Mouse (Mus musculus) liver, embryonic 16.5 days (tissue): ENCODE data around the gene Rdh16. TPM values are rescaled to one million over a fixed set of nuclear protein-coding genes. Genes with fewer than 3 reads are reported as not detected.
A peak's percentile ranks its signal among the peaks of the same experiment; 100 is the strongest.
"Not testable (repeated sequence)": the region's sequence is repeated elsewhere in the genome, so short reads cannot be mapped to it uniquely, and the experiment has no call there.

ENCODE experiments used
- ATAC-seq: fragments of 200-750 bp; cut with Nextera tagmentation; 2 replicates; pipeline ENCODE4 v1.8.0; 2017; ENCODE audit warnings: low read depth, mild to moderate bottlenecking, moderate number of reproducible peaks, moderate library complexity
- H3K27ac ChIP-seq: fragments of 300-500 bp; sonication (generic); 2 replicates; pipeline ENCODE4 v1.5.1; 2014; ENCODE audit warnings: mild to moderate bottlenecking, low read length
- H3K27me3 ChIP-seq: fragments of 300-500 bp; sonication (generic); 2 replicates; pipeline ENCODE4 v1.6.1; 2014; ENCODE audit warnings: low read depth, low read length, mixed read lengths; ENCODE audit not compliant: control insufficient read depth, insufficient read depth
- H3K36me3 ChIP-seq: fragments of 300-500 bp; sonication (generic); 2 replicates; pipeline ENCODE4 v1.6.1; 2014; ENCODE audit warnings: mild to moderate bottlenecking; ENCODE audit not compliant: control insufficient read depth, insufficient read depth
- H3K4me1 ChIP-seq: fragments of 300-500 bp; sonication (generic); 2 replicates; pipeline ENCODE4 v1.6.1; 2014; ENCODE audit warnings: low read depth, low read length, mixed read lengths; ENCODE audit not compliant: control insufficient read depth
- H3K4me2 ChIP-seq: fragments of 300-500 bp; sonication (generic); 2 replicates; pipeline ENCODE4 v1.6.1; 2014; ENCODE audit warnings: low read depth, low read length, mixed read lengths
- H3K4me3 ChIP-seq: fragments of 300-500 bp; sonication (generic); 2 replicates; pipeline ENCODE4 v1.5.1; 2014; ENCODE audit warnings: low read depth, mild to moderate bottlenecking, low read length
- H3K9ac ChIP-seq: fragments of 300-500 bp; sonication (generic); 2 replicates; pipeline ENCODE4 v1.6.1; 2014; ENCODE audit warnings: low read depth, low read length
- H3K9me3 ChIP-seq: fragments of 300-500 bp; sonication (generic); replicated peaks from 2 replicates; pipeline ENCODE4 v1.6.1; 2016; ENCODE audit warnings: low read length; ENCODE audit not compliant: control insufficient read depth
- WGBS: fragments of 180-500 bp; shearing (Covaris S2); extraction: QIAGEN DNeasy Blood & Tissue Kit; methylation state at CpG from one replicate; pipeline ENCODE4 v1.1.7; 2014; ENCODE audit not compliant: insufficient replicate concordance; 5-methylcytosine and 5-hydroxymethylcytosine counted together
- polyA plus RNA-seq: library from polyadenylated mRNA; unstranded; fragments of >200 nt; fragmentation: Nextera tagmentation; extraction: Ambion mirVana; gene quantifications from 2 replicates; pipeline ENCODE4 v1.2.1, GENCODE M21; 2015

Gene Rdh16
- polyA plus RNA-seq, 1 experiment from 2014 or later, result 0.04 TPM

DNA sequence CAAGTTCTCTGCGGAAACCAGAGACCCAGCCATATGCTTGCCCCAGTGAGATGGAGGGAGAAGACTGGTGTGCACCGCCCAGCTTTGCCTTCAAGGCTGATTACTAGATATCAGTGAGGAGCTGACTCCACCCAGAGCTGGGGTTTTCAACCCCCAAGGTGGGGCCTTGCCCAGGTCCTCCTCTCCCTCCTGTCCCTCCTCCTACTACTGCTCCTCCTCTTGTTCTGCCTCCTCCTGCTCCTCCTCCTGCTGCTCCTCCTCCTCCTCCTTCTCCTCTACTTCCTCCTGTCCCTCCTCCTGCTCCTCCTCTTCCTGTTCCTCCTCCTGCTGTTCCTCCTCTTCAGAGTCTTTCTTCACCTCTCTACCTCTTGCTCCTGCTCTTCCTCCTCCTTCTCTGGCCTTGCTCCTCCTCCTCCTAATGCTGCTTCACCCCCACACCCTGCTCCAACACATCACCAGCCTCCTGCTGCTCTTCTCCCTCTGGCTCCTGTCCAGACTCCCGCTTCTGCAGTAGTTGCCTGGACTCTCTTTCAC is 78.3 kb downstream of the Rdh16 start:
- no peak overlapping the region for H3K4me3 ChIP-seq
- no peak overlapping the region for H3K4me2 ChIP-seq

DNA sequence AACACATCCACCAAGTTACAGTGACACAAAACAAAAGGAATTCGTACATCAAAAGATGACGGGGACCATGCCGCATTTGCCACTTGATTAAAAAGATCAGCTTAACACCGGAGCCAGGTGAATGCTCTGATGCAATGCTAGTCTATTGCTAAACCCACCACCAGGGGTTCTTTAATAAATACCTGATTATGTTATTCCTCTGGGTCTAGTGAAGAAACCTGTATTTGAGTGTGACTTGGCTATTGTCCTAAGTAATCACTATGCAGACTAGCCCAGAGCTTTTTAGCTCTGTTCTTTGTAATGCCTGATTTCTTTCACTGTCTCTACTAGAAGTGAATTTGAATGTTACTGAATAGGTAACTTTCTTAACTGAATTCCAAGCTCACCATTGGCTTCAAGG is 80.1 kb downstream of the Rdh16 start:
- WGBS, result 70% methylated on average over 4 of the region's 4 CpGs
- no peak overlapping the region for H3K27ac ChIP-seq
- no peak overlapping the region for H3K9ac ChIP-seq
- H3K27me3 ChIP-seq, result no peaks in the 10 kb centered on the region
- H3K9me3 ChIP-seq, result no peaks in the 10 kb centered on the region
- no peak overlapping the region for H3K4me2 ChIP-seq
- peaks cover 12% of the 10 kb centered on the region for H3K4me1 ChIP-seq
- ATAC-seq, result no peak
- no peak overlapping the region for H3K4me3 ChIP-seq
- H3K36me3 ChIP-seq, result no peaks in the 10 kb centered on the region

More for the DNA sequence above, 78.3 kb downstream of the Rdh16 start:
- 45% methylated on average over 3 of the region's 3 CpGs for WGBS
- Histone ChIP-seq H3K9ac (no peak overlapping the region), H3K27me3 (no peaks in the 10 kb centered on the region), H3K27ac (no peak overlapping the region), H3K9me3 (no peaks in the 10 kb centered on the region), H3K4me1 (peaks cover 12% of the 10 kb centered on the region), H3K36me3 (no peaks in the 10 kb centered on the region)
- peak; percentile 53 for ATAC-seq

DNA sequence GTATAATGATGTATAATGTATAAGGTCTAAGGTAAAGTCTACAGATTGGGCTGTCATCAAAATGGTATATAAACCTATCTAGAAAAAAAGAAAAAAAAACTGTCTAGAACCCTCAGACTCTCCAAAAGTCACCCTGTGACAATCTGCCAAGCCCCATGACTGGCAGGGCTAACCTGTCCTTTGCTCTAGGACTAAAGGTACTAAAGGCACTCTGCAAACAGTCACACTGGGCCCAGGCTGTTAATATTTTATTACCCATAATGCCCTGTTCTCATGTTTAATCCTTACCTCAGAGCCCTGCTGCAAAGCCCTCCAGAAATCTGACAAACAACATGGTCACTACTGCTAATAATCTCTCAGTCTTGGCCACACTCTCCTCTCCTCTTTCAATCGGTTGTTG is 85.6 kb downstream of the Rdh16 start:
- Histone ChIP-seq H3K4me2 (no peak overlapping the region), H3K9me3 (no peaks in the 10 kb centered on the region), H3K27ac (no peak overlapping the region), H3K4me3 (no peak overlapping the region), H3K36me3 (no peaks in the 10 kb centered on the region), H3K4me1 (no peaks in the 10 kb centered on the region; the same call in 1 of the 2 replicates), H3K27me3 (no peaks in the 10 kb centered on the region), H3K9ac (no peak overlapping the region)
- 55% methylated on average over 1 of the region's 1 CpGs for WGBS
- peak; percentile 32; the same call in 1 of the 2 replicates for ATAC-seq

DNA sequence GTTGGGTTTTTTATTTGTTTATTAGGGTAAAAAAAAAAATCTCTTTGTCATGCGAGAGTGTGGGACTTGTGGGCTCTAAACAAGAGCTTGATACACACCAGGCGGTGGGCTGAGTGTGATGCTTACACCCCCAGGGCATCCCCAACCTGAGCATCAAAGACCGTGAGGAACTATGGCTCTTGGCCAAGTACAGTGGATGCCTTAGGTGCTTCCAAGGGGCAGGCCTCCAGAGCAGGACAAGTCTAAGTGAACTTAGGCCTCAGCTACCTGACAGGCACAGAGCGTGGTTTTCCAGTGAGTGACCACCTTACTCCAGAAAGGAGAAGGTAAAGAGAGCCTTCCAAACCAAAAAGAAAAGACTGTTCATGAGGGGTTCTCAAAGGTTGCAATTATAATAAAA is 86.0 kb downstream of the Rdh16 start:
- Histone ChIP-seq H3K9ac (no peak overlapping the region), H3K4me2 (no peak overlapping the region), H3K9me3 (no peaks in the 10 kb centered on the region), H3K4me3 (no peak overlapping the region), H3K27ac (no peak overlapping the region), H3K27me3 (no peaks in the 10 kb centered on the region), H3K4me1 (no peaks in the 10 kb centered on the region; the same call in 1 of the 2 replicates), H3K36me3 (no peaks in the 10 kb centered on the region)
- 56% methylated on average over 4 of the region's 4 CpGs for WGBS
- no peak for ATAC-seq

DNA sequence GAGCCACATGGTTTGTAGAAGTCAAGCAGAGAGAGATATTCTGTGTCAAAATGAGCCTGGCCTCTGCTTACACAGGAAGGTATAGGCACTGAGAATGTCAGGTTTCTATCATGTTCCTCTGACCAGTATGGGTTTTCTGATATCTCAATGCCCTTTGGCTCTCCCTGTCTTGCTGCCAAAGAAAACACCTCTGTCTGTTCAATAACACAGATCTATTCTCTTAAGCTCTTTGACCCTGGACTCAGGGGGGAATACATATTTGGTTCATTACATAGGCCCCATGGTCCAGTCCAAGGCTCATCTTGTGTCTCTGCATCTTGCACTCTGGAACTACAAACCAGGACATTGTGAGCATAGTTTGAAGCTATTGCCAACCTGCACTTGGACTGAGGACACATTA is 87.7 kb downstream of the Rdh16 start, which contains the start of gene Rdh7:
Rdh7 (minus strand) TSS at position 213 of the 400 bp plus-strand sequence.
- H3K36me3 ChIP-seq, result no peaks in the 10 kb centered on the region
- no peak within 1 kb of the TSS for H3K9ac ChIP-seq
- H3K4me1 ChIP-seq, result no peaks in the 10 kb centered on the region; the same call in 1 of the 2 replicates
- no peaks in the 10 kb centered on the region for H3K9me3 ChIP-seq
- H3K4me3 ChIP-seq, result no peak within 1 kb of the TSS
- no peak within 1 kb of the TSS for H3K4me2 ChIP-seq
- ATAC-seq, result peak; percentile 76
- H3K27ac ChIP-seq, result peak within 1 kb of the TSS; percentile 40; the same call in 1 of the 2 replicates
- no peaks in the 10 kb centered on the region for H3K27me3 ChIP-seq

DNA sequence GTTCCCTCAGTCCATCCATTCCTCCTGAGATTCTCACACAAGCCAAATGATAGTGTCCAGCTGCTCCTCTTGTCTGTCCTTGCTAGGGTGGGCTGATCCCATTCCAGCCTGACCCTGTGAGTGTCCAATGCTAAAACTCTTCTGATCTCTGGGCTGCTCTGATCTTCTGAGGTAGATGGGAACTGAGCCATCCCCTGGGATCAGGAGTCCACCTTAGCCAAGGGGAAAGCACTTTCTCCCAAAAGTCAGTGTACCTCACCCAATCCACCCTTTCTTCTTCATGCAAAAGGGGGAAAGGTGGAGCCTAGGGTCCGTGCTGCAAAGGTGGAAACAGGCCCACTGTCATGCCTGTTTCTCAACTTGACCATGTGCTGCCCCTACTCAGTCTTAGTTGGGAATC is 90.5 kb downstream of the Rdh16 start:
- no peaks in the 10 kb centered on the region for H3K36me3 ChIP-seq
- ATAC-seq, result no peak
- 48% methylated on average over 1 of the region's 1 CpGs for WGBS

DNA sequence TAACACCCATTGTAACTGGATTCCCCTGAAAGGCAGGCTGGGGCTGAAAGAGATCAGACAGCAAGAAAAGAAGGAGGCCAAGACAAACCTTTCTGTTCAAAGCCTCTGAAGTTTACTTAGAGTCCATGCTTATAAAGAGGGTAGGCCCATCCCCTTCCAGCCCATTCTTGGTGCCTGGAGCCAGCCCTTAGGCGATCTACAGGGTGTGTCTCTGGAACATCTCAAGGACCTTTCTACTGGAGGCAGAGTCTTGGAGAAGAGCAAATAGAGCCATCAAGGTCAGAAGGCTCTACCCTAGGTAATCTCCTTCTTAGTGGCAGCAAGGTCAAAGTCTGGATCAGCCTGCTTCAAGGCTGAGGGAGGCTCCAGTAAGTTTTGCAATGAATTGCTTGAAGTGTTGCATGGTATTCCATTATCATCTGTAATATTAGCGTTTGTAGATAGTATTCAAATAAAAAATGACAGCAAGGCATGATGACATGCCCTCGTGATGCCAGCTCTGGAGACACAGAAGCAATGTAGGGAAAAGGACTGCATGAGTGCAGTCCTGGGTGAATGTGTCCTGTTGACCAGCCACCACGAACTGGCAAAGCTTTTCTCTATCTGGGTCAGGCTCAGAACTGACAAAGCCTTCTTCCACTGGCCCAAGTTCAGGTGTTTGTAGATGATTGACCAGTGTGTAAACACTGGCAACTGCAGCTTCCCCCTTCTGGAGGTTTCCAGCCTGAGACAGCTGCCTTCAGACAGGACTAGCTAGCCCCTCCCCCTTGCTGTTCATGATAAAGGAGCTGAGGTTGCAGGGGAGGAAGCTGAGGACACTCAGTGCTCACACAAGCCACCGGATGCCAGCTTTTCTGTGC is 92.4 kb downstream of the Rdh16 start:
- H3K36me3 ChIP-seq, H3K9me3 ChIP-seq, H3K27me3 ChIP-seq, H3K9ac ChIP-seq, H3K4me2 ChIP-seq, H3K4me3 ChIP-seq, H3K4me1 ChIP-seq: not testable (repeated sequence)
- peak; percentile 88 for ATAC-seq
- WGBS, result 31% methylated on average over 5 of the region's 5 CpGs
- H3K27ac ChIP-seq, result peak overlapping the region; percentile 20; the same call in 1 of the 2 replicates

More for the DNA sequence above, 90.5 kb downstream of the Rdh16 start:
- no peaks in the 10 kb centered on the region; the same call in 1 of the 2 replicates for H3K4me1 ChIP-seq
- no peak overlapping the region for H3K27ac ChIP-seq
- no peaks in the 10 kb centered on the region for H3K9me3 ChIP-seq
- no peak overlapping the region for H3K9ac ChIP-seq
- no peak overlapping the region for H3K4me2 ChIP-seq
- no peaks in the 10 kb centered on the region for H3K27me3 ChIP-seq
- no peak overlapping the region for H3K4me3 ChIP-seq
